Mouse (Mus musculus) forebrain, postnatal 0 days (tissue): ENCODE results near the gene Tulp2. TPM values are rescaled to one million over a fixed set of nuclear protein-coding genes. Genes with fewer than 3 reads are reported as not detected.
A peak's percentile ranks its signal among the peaks of the same experiment; 100 is the strongest.
"Not testable (repeated sequence)": the region's sequence is repeated elsewhere in the genome, so short reads cannot be mapped to it uniquely, and the experiment has no call there.

Source experiments
- ATAC-seq: fragments of 200-750 bp; cut with Nextera tagmentation; 2 replicates; pipeline ENCODE4 v1.8.0; 2017; ENCODE audit warnings: mild to moderate bottlenecking, moderate library complexity
- DNase-seq: peaks from one replicate; pipeline ENCODE4 v3.0.0-alpha.2; 2015
- H3K27ac ChIP-seq: fragments of 300-500 bp; sonication (generic); 2 replicates; pipeline ENCODE4 v1.5.1; 2014; ENCODE audit warnings: low read depth, mild to moderate bottlenecking, antibody characterized with exemption, low read length, moderate library complexity, mixed read lengths
- H3K27me3 ChIP-seq: fragments of 300-500 bp; sonication (generic); 2 replicates; pipeline ENCODE4 v1.6.1; 2014; ENCODE audit warnings: mild to moderate bottlenecking, low read length, mixed read lengths; ENCODE audit not compliant: insufficient read depth
- H3K36me3 ChIP-seq: fragments of 300-500 bp; sonication (generic); 2 replicates; pipeline ENCODE4 v1.6.1; 2014; ENCODE audit warnings: mild to moderate bottlenecking, moderate library complexity; ENCODE audit not compliant: insufficient read depth
- H3K4me1 ChIP-seq: fragments of 300-500 bp; sonication (generic); 2 replicates; pipeline ENCODE4 v1.6.1; 2014; ENCODE audit warnings: antibody characterized with exemption; ENCODE audit not compliant: insufficient read depth
- H3K4me2 ChIP-seq: fragments of 300-500 bp; sonication (generic); 2 replicates; pipeline ENCODE4 v1.6.1; 2014; ENCODE audit warnings: low read depth, mild to moderate bottlenecking, moderate library complexity
- H3K4me3 ChIP-seq: fragments of 300-500 bp; sonication (generic); 2 replicates; pipeline ENCODE4 v1.5.1; 2014; ENCODE audit warnings: low read depth, low read length, mixed read lengths
- H3K9ac ChIP-seq: fragments of 300-500 bp; sonication (generic); 2 replicates; pipeline ENCODE4 v1.6.1; 2014; ENCODE audit warnings: mild to moderate bottlenecking
- H3K9me3 ChIP-seq: fragments of 300-500 bp; sonication (generic); 2 replicates; pipeline ENCODE4 v1.6.1; 2016; ENCODE audit warnings: low read length
- CTCF ChIP-seq: sonication (generic); IDR thresholded peaks from 2 replicates; pipeline ENCODE4 v1.5.1; 2016; ENCODE audit warnings: antibody characterized with exemption, control low read depth, low read depth
- WGBS: fragments of 180-500 bp; shearing (Covaris S2); extraction: QIAGEN DNeasy Blood & Tissue Kit; methylation state at CpG from one replicate; pipeline ENCODE4 v1.1.7; 2014; 5-methylcytosine and 5-hydroxymethylcytosine counted together
- polyA plus RNA-seq: library from polyadenylated mRNA; unstranded; fragments of >200 nt; fragmentation: Nextera tagmentation; extraction: Ambion mirVana; gene quantifications from 2 replicates; pipeline ENCODE4 v1.2.1, GENCODE M21; 2015
- total RNA-seq: library from RNA; depleted of rRNA; stranded (reverse); fragments of >200 nt; gene quantifications from 2 replicates; pipeline ENCODE4 v1.2.3, GENCODE M21; 2014

Tulp2 gene
- total and polyA plus RNA-seq, 2 experiments from 2014 or later, result 0.07 to 0.19 TPM

- H3K4me3 ChIP-seq, result peak overlapping the region; percentile 89
- whole genome bisulfite sequencing, result 27% methylated on average over 7 of the region's 7 CpGs
- peak overlapping the region; percentile 83 for H3K9ac ChIP-seq
- peak overlapping the region; percentile 77 for H3K27ac ChIP-seq
- DNase-seq (no peak), ATAC-seq (no peak)
- no peaks in the 10 kb centered on the region for H3K27me3 ChIP-seq
- H3K9me3 ChIP-seq, result no peaks in the 10 kb centered on the region
- H3K4me2 ChIP-seq, result peak overlapping the region; percentile 63
- H3K36me3 ChIP-seq, result no peaks in the 10 kb centered on the region
- TF ChIP-seq CTCF, result 0 out of 2 replicates have a peak, but pooled peaks have one; percentile 20
- H3K4me1 ChIP-seq, result no peaks in the 10 kb centered on the region
These were observed 44.9 kb downstream of the Tulp2 start for GRCm38 (mm10) chr7:45526474-45527120.

- not testable (repeated sequence) for H3K4me1 ChIP-seq, DNase-seq, ATAC-seq, H3K9me3 ChIP-seq, H3K9ac ChIP-seq, H3K36me3 ChIP-seq, H3K4me2 ChIP-seq, H3K27ac ChIP-seq, H3K27me3 ChIP-seq, H3K4me3 ChIP-seq
- WGBS, result 92% methylated on average over 6 of the region's 6 CpGs
These were observed 45.5 kb downstream of the Tulp2 start for GRCm38 (mm10) chr7:45527169-45527568.

- Histone ChIP-seq H3K4me2 (no peak overlapping the region), H3K9ac (no peak overlapping the region), H3K9me3 (no peaks in the 10 kb centered on the region), H3K36me3 (no peaks in the 10 kb centered on the region), H3K27ac (no peak overlapping the region), H3K4me1 (no peaks in the 10 kb centered on the region), H3K27me3 (no peaks in the 10 kb centered on the region), H3K4me3 (no peak overlapping the region)
- no peak for TF ChIP-seq CTCF
- WGBS, result 19% methylated on average over 6 of the region's 6 CpGs
- ATAC-seq (no peak), DNase-seq (no peak)
These were observed 47.8 kb downstream of the Tulp2 start for GRCm38 (mm10) chr7:45529461-45529860.

- Histone ChIP-seq H3K27me3 (no peaks in the 10 kb centered on the region), H3K4me1 (no peaks in the 10 kb centered on the region), H3K27ac (no peak overlapping the region), H3K9me3 (no peaks in the 10 kb centered on the region), H3K9ac (no peak overlapping the region), H3K36me3 (no peaks in the 10 kb centered on the region), H3K4me2 (no peak overlapping the region), H3K4me3 (no peak overlapping the region)
- DNase-seq, result no peak
- ATAC-seq, result no peak
- no peak for TF ChIP-seq CTCF
- 66% methylated on average over 2 of the region's 2 CpGs for WGBS
These were observed 49.0 kb downstream of the Tulp2 start for GRCm38 (mm10) chr7:45530643-45531042.

GRCm38 (mm10) chr7:45535676-45536075, 54.0 kb downstream of the Tulp2 start:
- DNase-seq (no peak), ATAC-seq (no peak)
- Histone ChIP-seq H3K9ac (no peak overlapping the region), H3K4me2 (no peak overlapping the region), H3K36me3 (no peaks in the 10 kb centered on the region), H3K27ac (no peak overlapping the region), H3K4me1 (peaks cover 6% of the 10 kb centered on the region), H3K9me3 (no peaks in the 10 kb centered on the region), H3K4me3 (no peak overlapping the region), H3K27me3 (no peaks in the 10 kb centered on the region)
- TF ChIP-seq CTCF, result no peak
- WGBS, result 67% methylated on average over 1 of the region's 1 CpGs

GRCm38 (mm10) chr7:45537602-45538001, 55.9 kb downstream of the Tulp2 start:
- Histone ChIP-seq H3K4me2 (peak overlapping the region; percentile 88), H3K9ac (peak overlapping the region; percentile 70), H3K4me1 (peaks cover 6% of the 10 kb centered on the region), H3K4me3 (peak overlapping the region; percentile 63), H3K27me3 (no peaks in the 10 kb centered on the region), H3K36me3 (no peaks in the 10 kb centered on the region), H3K27ac (no peak overlapping the region), H3K9me3 (no peaks in the 10 kb centered on the region)
- DNase-seq (no peak), ATAC-seq (no peak)
- no peak for TF ChIP-seq CTCF
- WGBS, result 85% methylated on average over 10 of the region's 10 CpGs

GRCm38 (mm10) chr7:45538163-45539041, 56.7 kb downstream of the Tulp2 start:
- peak overlapping the region; percentile 70 for H3K9ac ChIP-seq
- no peaks in the 10 kb centered on the region for H3K27me3 ChIP-seq
- peak; percentile 78 for DNase-seq
- no peaks in the 10 kb centered on the region for H3K36me3 ChIP-seq
- ATAC-seq, result peak; percentile 91
- H3K4me1 ChIP-seq, result peaks cover 6% of the 10 kb centered on the region
- peak; percentile 62 for TF ChIP-seq CTCF
- no peaks in the 10 kb centered on the region for H3K9me3 ChIP-seq
- peak overlapping the region; percentile 88 for H3K4me2 ChIP-seq
- 1% methylated on average over 29 of the region's 29 CpGs for WGBS
- peak overlapping the region; percentile 59 for H3K27ac ChIP-seq
- peak overlapping the region; percentile 63 for H3K4me3 ChIP-seq
